Mouse (Mus musculus): ENCODE results near the gene Atp6v1fnb.

The Atp6v1fnb gene

DNA sequence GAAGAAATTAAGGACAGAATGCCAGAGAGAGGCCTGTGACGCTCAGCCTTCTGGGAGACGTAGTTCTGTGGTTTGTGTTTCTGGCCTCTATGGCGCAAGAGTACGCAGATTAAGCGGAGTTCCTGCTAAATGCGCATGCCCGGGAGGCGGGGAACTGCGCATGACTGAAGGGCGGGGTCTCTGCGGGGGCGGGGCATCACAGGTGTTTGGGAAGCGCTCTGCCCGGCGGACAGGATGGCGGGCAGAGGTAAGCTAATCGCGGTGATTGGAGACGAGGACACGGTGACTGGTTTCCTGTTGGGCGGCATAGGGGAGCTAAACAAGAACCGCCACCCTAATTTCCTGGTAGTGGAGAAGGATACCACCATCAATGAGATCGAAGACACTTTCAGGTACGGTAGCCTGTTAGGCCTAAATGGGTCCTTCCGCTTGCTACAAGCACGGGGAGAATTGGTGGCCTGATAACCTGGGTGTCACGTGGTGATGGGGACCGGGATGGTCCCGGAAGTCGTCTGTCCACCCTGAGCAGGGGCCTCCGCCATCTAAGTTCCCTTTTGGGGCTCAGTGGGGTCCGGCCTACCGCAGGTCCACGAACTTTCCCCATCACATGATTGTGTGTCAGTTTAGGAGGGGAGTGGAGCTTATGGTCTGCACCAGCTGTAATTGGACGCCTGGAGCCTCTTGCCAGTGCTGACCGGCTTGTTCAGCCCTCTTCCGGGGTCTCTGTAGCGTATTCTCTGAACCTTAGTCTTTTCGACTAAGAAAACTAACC is 3.5 kb upstream of the Atp6v1fnb start, which contains the start of gene Atp6v1f:
Gene Atp6v1f, plus strand, starts transcription at position 136 of the 772 bp plus-strand sequence.
- peak; percentile 91 for DNase-seq

DNA sequence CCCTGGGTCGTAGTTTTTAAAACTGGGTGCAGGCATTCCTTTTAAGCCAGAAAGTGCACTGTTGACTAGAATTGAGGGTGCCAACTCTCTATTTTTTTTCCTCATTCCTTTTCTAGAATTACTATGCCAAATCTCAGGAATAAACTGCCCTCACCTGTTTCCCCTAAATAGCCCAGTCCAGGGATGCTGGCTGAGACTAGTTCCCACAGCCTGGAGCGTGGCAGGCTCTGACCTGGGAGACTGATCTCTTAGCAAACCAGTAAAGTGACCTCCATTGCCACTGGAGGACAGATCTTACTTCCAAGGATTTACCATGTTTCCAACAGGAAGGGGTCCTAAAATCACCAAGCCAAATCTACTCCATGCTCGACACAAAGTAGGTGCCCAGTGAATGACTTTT is 2.4 kb upstream of the Atp6v1fnb start:
- no peak for DNase-seq

DNA sequence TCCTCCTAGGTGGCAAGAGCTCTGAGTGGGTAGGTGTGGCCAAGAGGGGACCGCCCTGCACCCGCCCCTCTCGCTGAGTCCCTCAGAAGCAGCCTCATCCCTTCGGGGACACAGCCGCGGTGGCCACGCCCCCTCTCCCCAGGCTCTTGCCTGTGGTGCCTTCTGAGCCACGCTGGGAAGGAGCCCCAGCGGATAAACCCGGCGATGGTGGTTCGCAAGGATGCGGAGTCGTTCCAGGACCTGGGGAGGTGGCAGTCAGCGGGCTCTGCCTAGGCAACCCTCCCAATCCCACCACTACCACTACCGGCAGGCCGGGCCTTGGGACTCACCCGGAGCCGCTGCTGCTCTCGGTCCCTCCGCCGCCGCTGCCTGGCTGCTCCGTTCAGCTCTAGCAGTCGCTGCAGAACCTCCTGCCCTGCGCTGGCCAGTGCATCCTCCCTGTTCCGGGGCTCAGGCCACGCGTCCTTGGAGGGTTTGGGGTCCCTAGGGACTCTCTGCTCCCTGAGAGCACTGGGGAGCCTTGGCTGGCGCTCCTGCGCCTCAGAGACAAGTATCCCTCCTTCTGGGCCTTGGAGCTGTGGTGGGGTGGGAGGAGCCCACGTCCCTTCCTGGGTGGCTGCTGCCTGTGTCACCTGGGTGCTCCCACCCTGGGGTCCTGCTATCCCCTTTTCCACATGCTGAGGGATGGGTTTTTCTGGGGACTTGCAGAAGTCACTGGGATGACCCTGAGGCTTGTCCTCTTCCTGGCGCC is 2.9 kb downstream of the Atp6v1fnb start:
- peak; percentile 84 for DNase-seq

DNA sequence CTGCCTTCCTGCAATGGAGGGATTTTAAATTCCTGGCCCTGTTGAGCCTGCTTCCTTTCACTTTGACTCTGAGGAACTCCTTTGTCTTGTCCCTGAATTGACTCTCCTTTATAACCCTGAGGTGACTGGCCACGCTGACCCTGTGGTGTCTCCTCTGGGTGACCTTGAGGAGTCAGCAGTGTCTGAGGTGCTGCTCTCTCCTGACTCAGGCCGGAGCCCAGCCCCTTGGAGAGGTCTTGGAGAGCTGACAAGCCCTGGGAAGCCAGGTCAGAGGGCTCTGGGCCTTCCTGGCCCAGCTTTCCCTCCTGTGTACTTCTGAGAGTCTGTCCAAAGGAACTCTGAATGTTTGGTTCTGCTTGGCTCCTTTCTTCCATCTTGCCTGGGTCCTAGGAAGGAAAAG is 3.5 kb downstream of the Atp6v1fnb start:
- DNase-seq = no peak

DNA sequence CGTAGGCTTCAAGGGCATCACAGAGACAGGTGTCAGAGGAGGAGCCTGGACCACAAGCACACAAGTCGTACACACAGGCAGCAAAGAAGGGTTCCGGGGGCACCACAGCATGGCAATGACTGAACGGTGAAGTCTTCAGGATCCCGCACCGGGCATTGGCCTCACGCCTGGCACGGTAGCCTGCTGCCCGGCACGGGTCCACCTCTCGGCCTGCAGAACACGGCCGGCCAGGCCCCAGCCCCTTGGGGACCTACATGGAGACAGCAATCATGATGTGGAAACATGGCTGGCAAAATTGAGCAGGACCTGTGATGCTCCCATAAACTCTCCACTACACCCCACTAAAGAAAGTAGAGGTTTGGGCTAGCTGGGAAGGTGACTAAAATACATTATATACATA is 11.5 kb downstream of the Atp6v1fnb start:
- DNase-seq = no peak

DNA sequence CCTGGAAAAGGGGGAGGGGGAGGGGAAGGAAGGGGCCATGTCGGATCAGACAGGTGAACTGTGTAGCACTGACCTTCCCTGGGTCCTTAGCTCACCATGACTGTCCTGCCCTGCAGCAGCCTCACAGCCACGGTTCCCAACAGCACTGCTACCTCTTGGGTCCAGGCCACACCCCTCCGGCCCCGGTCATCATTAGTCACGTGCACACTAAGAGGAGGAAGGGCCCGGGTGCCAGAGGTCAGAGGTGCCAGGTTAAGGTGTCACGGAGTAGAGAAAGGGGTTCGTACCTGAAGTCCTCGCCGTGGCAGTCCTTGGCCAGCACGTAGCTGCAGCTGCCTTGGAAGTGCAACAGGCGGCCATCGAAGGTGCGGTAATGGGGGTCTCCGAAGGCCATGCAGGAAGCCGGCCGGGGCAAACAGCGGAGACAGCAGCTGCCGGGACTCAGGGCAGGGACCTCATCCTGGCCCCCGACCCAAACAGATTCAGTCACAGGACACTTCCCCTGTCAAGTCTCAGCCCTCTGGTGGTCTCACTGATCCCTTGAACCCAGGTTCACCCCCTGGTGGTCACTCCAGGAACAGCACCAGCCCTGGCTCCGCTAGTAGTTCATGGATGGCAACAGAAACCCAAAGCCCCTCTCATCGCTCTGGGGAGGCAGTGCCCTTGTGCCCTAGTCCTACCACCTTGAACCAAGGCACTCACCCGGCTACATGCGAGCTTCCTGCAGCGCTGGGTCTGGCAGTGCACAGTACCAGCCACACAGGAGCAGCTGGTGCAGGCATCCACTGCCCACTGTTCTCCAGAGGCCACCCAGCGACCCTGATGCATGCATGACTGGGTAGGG is 13.7 kb downstream of the Atp6v1fnb start:
- peak; percentile 78 for DNase-seq

DNA sequence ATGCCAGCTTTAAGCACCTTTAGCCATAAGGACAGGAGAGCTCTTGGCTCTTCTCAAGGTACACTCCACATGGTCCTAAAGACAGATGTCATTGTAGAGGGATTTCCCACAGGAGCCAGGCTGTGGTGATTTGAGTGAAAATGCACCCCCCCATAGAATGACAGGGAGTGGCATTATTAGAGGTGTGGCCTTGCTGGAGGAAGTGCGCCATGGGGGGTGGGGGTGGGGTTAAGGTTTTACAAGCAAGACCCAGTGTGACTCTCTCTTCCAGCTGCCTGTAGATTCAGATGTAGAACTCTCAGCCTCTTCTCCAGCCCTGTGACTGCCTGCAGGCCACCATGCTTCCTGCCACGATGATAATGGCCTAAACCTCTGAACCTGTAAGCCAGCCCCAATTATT is 14.7 kb downstream of the Atp6v1fnb start:
- DNase-seq = no peak

DNA sequence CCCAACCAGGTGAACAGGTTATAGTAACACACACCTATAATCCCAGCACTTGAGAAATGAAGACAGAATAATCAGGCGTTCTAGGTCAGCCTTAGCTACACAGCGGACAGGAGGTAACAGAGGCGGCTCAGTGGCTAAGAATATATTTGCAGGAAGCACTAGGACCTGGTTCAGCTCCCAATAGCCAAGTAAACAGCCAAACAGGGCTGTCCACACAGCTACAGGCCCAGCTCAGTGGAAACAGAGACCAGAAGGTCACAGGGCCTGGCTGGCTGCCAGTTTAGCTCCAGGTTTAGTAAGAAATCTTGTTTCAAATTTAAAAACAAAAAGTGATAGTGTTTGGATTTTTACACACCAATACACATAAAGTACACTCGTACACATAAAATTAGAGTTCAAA is 22.9 kb downstream of the Atp6v1fnb start:
- DNase-seq = no peak

DNA sequence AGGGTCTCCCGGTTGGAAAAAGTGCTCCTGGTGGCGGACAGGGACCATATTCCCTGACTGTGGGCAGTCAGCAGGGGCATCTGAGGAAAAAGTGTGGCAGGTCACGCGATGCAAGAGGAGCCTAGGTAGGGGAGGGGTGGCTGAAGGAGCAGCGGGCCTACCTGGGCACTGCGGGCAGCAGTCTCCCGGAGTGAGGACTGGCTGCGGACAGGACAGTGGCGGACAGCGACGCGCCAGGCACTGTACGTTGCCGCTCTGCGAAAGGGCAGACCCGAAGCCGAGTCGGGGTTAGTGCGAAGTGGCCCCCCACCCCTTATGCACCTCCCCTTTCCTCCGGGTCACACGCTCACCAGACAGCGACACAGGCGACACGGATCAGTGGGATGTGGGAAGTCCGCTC is 25.0 kb downstream of the Atp6v1fnb start:
- DNase-seq = no peak

DNA sequence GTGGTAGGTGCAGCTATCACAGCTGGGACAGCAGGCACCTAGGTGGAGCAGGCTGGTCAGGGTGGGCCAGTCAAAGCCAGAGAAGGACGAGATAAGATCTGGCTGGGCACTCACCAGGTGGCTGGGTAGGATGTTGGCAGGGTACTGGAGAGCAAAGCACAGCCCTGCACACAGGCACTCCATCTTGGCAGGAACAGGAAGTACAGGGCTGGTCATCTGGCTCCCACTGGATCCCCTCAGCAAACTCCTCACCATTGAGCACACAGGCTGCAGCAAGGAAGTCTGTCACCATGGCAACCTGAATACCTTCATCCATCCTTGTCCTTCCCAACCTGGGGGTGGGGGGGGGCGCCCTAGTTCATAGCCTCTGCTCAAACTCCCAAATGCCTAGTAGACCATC is 26.6 kb downstream of the Atp6v1fnb start:
- no peak for DNase-seq

DNA sequence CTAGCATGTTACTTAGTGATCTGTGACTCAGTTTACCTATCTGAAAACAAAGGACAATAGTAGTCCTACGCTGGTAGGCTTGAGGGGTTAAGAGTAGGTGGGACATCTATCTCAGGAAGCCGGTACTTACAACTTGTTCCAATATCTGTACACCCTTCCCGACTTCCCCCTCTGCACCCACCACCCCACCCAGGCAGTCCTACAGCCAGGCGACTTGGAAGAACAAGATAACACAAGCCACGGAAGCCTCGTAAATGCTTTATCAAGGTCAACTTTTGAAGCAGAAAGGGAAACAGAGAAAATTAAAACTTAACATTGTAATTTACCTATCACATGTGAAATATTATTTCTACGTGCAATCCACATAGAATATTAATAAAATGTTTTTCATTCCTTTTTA is 28.9 kb downstream of the Atp6v1fnb start:
- DNase-seq = no peak

DNA sequence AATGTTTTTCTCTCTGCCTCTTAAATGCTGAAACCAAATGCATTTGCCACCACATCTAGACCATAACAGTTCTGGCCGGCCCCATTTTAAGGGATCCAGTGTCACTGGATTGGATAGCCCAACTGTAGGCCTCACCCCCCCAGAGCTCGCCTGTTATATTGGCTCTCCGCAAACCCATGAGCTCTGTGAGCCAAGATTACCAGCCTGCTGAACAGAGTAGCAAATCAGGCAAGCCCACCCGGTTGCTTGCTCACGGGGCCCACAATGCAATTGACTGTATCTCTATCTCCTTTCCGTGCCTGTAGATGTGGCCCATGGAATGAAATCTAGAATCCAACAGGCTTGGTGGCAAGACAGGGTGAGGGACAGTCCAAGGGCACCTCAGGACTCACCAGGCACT is 29.6 kb downstream of the Atp6v1fnb start:
- no peak for DNase-seq

DNA sequence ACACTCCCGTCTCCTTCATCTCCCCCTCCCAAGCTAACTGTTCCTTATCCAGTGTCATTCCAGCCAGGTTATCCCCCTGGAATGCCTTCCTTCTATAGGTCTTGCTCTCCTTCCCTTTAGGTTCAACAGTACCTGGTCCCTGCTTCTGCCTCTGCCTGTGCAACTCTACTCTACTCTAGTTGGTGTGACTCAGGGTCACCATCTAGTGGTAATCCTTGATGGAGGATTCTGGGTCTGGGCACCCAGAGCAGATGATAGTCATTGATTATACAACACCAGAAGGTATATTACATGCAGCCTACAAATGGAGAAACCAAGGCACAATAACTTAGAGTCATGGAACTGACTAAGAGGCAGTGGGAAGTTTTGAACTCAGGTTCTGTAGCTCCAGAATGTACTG is 30.4 kb downstream of the Atp6v1fnb start:
- no peak for DNase-seq

DNA sequence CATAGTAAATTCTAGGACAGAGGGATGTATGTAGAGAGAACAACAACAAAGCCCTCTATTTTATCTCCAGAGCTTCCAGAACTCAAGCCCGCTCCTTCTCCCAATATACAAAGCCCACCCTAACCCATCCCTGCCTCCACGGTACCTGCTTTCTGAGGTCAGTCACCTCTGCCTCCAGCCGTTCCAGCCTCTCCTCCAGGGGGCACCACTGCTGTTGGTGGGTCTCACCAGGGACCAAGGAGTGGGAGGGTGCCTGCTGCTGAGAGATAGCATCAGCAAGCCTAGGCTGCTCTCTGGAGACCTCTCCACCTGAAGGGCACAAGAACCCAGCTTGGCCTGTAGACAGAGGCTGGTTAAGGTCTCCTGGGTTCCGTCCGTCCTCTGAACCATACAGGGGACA is 34.3 kb downstream of the Atp6v1fnb start:
- DNase-seq = no peak

DNA sequence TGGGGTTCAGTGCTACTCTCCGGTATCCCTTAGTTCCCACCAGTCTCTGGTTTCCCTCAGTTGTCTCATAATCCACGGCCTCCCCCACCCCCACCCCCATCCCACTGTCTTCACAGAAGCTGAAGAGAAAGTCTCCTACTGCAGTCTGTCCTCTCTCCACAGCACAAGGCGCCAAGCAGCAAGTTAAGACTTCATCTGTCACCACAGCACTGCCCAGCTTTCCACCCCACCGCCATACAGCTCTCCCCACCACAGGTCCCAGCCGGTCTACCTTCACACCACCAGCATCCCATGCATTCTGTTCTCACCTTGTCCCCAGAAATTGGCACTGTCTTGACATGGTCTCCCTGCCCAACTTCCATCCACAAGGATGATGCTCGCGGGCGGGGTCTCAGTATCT is 35.6 kb downstream of the Atp6v1fnb start:
- DNase-seq = no peak

DNA sequence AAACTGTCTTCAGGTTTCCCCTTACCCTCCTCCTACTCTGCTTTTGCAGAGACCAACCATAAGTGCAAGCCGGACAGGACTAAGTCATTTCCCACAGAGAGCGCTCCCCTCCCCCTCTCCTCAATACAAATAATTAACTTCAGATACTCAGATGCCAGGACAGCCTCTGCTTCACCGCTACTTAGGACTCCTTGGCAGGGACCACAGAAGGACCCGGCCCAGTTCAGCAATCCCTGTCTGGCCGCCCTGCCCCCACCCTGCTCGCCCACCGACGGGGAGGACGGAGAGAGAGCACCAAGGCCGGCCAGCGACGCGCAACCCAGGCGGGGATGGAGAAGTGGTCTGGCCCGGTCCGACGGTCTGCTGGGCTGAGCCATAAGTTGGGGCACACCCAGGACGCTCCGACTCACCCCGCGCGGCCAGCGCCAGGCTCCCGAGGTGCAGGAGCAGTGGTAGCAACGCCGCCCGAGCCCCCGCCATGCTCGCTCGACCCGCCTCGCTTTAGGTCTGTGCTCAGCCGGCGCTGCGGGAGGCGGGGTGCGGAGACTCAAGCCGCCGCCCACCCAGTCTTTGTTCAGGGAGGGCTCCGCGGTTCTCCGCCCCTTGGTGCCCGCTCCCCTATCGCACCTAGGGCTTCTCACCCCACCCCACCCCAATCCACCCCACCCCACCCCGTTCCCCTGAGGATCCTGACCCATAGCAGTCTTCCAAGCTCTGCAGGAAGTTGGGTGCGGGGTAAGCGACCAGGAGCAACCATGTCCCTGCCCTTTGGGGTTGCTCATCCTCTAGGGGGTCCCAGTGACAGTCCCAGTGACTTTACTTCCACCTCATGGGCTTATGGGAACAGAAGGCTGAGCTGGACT is 36.4 kb downstream of the Atp6v1fnb start, which contains the start of gene Kcp:
Gene Kcp, minus strand, starts transcription at position 506 of the 863 bp plus-strand sequence.
- no peak for DNase-seq

DNA sequence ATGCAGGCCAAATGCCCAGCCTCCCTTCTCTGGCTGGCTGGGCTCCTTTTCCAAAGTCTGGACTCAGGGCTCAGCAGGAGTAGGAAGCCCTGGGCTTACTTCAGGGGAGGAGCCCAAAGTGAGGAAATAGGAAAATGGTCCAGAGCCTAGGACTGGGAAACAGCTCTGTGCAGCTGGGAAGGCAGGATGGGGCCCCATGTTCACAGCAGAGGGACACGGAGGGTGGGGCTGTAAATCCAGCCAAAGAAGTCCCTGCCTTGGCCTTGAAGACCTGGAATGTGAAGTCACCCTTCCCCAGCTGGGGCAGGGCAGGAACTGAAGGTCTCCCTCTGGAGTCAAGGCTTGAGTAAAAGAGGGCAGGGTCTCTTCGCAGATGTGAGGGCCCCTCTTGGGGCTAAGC is 37.8 kb downstream of the Atp6v1fnb start:
- DNase-seq = no peak

DNA sequence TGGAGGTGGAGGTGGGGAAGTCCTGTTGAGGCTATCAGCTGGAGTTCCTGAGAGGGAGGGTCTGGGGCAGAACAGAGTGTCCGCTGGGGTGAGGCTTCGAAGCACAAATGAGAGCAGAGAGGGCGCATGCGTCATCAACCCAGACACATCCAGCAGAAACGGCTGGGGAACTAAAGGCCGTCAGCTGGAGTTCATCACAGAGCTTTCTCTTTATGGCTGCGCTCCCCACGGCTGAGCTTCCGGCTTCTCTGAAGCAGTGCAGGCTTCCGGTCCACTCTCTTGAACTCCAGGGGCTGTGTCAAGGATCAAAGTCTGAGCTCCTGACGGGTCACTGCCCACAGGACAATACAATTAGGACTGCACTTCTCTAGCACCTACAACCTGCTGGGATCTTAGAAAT is 42.0 kb downstream of the Atp6v1fnb start:
- peak; percentile 33 for DNase-seq

DNA sequence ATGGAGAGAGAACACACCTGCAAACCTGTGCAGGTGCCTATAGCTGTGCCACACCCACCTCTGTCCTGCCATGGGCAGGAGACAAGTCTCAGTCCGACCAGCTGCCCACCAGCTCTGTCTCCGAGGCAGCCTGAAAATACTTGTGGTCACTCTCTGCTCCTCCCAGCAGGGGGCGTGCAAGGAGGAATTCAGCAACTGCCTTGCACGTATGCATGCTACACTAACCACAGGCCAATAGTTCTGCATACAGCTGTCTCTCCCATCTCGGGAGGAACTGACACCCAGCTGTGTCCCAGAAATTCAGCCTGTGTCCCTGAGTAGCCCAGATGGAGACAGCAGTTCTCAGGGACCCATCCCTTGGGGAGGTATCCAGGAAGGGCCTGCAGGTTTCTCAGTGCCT is 45.9 kb downstream of the Atp6v1fnb start:
- peak; percentile 74 for DNase-seq

DNA sequence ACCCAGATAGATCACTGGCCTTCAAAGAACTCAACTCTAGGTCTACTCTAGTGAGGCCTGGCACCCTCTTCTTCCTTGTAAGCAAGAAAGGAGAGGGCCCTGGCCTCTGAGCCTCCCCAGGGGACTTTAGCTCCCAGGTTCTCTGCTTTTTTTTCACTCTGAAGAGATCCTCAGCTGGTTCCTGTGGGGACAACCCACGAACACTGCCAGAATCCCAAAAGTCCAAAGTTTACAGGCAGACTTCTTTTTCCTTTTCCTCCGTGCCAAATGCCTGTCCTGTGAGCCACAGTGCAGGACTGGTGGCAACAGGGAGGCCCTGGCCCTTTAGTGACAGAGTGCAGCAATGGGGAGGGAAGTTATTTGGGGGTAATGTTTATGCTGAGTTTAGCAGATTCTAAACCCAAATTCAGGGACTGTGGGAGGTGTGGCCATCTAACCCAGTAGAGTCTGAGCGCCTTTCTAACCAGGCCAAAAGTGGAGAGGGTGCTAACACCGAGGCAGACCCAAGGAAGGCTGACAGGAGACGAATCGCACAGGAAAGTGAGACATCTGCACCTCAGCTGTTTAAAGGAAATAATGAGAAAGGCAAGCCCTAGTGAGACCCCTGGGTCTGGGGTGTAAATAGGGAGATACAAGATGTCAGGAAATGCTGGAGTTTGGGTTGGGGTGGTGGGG is 51.5 kb downstream of the Atp6v1fnb start:
- no peak for DNase-seq

Data from thymus, postnatal 25 days (tissue).